Mouse (Mus musculus) c-Kit-positive CD71-negative TER-119-negative erythroid progenitor cells, embryonic 14.5 days (primary cell): ENCODE measurements at regions not wholly inside any gene's neighbourhood (a gene's known extent, or its start where the extent isn't known, plus 50 kb on each side); places are given as distances from the start of the nearest gene placed in this dataset.

Experiments
- DNase-seq: peaks from one replicate; pipeline ENCODE4 v3.0.0-alpha.2; 2013; ENCODE audit warnings: low read depth

DNA sequence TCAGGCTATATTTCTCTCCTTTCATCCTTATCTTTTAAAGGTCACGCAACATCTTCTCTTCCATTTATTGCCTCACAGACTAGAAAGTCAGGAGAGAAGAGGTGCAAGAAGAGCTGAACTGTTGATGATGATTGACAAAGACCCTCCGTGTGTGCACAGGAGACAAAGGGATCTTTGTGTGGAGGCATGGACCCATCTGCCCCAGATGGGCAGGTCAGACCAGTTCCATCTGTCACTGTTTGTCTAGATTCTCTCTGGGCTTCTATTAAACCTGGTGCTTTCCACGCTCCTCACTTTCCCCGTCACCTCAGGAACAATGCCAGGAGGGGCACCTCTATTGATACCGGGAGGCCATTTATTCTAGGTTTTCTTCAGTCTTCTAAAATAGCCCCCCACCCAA, 364.1 kb upstream of the Pik3r1 start:
- no peak for DNase-seq

DNA sequence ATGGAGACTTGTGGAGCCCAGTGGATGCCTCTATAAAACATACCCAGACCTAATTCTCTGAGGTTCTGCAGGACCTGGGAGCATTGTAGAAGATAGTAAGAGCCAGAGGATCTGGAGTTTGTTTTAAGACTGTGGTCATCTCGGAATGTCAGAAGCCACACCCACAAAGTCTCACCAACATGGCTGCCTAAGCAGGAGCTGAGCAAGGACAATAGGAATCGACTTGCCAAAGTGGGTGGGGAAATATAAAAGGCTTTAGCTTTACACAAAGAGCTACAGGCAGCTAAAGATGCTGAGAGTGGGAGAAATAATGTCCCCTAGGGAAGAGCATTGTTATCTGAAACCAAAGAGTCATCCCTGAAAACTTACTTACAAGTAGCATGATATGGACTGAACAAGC, 364.7 kb upstream of the Pik3r1 start:
- DNase-seq = no peak

GRCm38 (mm10) chr13:102135210-102135609, 367.2 kb upstream of the Pik3r1 start:
- DNase-seq = no peak

DNA sequence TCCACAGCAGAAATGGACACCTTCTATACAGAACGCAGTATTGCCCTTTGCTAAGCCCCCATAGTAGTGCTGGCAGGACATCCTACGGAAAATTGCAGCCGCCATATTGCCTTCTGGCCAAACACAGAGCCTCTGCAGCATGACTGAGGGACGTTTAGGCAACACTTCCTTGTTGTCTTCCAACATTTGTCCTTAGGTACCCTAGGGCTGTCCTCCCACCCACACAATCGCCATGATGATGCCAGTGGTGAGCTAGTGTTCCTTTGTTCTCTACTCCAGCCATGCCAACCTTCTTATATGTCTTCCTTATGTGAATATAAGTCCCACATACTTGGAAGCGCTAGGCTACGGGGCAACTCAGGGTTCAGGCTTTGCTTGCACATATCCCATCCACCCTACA, 375.0 kb upstream of the Pik3r1 start:
- no peak for DNase-seq

GRCm38 (mm10) chr13:102143848-102144247, 375.8 kb upstream of the Pik3r1 start:
- DNase-seq = no peak

- DNase-seq = no peak
Observed at GRCm38 (mm10) chr13:102148039-102148438, 380.0 kb upstream of the Pik3r1 start.

DNA sequence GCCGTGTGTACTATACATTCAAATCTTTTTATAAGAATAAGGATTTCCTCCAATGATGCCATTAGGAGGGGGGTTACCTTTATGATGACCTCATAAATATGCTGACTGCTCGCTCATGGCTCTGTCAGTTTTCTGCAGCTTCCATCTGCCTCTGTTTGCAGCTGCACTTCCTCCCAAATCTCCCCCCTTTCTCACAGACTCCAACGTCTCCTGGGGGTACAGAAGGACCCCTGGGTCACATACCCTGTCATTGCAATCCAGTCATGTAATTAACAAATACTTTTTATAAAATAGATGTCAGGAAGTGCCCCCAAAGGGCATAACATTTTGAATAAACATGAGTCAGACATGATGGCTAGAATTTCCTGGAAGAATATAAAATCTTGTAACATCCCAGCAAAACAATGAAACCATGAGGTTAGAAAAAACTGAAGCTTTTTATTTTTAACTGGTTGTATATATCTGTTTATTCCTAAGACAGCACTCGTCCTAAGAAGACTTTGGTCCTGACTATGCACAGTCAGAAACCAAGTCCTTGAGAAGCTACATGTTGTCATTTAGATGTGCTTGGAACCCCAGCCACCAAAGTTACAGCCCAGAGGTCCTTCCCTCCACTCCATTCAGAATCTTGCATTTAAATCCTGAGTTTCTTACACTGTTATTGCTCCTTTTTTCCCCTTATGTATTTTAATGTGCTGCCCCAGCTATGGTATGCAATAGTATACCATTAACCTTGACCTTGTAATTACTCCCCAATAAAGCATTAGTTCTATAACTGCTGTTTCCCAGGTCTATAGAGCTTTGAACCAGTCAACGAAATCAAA, 386.0 kb upstream of the Pik3r1 start:
- no peak for DNase-seq

- no peak for DNase-seq
Observed at GRCm38 (mm10) chr13:102154609-102154899, 386.5 kb upstream of the Pik3r1 start.

DNA sequence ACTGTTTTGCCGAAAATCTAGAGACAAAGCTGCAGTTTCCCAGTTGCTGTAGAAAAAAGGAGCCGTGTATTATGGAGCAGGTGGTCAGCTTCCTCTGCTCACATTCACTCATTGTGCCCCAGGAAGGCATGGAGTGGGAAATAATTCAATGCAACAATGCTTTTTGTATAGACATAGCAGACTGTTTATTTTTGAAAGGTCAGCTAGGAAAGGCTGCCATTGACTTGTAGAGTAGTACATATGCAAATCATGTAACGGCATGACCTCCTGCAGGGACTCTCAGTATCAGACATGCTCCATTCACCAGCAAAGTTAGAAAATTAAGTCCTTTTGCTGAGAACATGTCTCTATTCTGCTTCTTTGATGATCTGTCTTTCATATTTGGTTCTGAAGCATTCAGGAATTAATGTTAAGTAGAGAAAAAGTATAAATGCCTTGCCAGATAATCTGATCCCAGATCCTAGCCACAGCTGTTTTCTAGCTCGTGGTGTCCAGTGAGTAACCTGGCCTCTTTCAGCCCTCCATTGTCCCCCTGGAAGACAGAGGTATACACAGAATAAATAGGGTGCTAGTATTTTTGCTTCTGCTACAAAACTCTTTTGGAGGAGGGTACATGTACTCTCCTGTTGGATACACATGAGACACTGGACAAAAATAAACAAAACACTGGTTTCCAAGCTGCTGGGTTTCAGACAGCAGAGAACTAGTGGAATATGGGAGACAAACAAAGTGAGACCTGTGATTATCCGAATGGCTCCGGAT, 389.5 kb upstream of the Pik3r1 start:
- no peak for DNase-seq

DNA sequence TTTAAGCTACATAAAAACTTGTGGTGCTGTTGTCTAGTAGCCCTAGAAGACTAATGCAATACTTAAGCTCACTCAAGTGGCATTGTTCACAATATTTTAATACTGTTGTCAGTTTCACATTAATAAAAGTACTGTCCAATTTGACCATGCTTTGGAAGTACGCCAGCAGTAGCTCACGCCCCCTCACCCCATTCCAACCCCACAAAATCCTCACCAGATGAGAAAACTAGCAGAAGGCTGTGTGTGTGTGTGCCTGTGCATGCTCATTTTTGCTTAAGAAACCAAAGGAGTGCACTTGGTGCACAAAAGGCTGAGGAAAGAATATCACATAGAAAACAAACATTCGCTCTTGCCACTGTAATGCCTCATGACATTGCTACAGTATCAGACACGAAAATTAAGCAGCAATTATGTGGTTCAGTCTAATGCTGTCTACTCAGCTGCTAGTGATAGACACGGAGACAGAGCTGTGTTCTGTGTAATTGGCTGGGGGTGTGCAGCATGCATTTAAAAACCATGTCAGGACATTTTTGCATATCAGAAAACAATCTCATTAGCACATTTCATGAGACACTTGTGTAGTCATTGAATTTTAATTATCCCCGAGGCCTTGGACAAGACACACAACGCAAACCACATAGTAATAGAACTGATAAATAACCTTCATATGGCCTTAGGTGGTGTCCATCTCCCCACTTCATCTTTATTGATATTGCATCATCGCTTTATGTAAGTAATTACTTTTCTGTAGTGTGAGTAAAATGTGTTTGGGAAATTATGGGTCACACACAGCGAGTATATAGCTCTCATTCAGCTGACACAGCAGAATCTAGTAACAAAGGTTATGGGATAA, 405.6 kb upstream of the Pik3r1 start:
- no peak for DNase-seq

DNA sequence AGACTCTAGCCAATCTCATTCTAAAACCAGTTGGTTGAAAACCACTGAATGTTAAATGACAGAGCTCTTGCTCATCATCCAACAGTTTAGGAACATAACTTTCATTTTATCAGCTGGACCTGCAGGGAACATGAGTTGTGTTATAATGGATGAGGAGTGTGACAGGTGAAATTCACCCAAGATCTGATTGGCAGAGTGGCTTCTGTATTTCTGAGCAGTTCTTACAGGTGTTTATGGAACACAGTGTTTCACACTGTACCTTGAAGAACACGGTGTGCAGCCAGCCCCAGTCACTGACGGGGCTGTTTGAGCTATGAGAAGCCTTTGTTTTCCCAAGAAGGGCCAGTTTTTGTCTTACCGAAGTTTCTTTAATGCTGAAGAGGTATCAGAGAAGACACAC, 406.4 kb upstream of the Pik3r1 start:
- no peak for DNase-seq

- no peak for DNase-seq
Observed at GRCm38 (mm10) chr13:102174896-102175295, 406.9 kb upstream of the Pik3r1 start.

- no peak for DNase-seq
Observed at GRCm38 (mm10) chr13:102175406-102175805, 407.4 kb upstream of the Pik3r1 start.

- DNase-seq = no peak
Observed at GRCm38 (mm10) chr13:102176456-102176855, 408.4 kb upstream of the Pik3r1 start.

DNA sequence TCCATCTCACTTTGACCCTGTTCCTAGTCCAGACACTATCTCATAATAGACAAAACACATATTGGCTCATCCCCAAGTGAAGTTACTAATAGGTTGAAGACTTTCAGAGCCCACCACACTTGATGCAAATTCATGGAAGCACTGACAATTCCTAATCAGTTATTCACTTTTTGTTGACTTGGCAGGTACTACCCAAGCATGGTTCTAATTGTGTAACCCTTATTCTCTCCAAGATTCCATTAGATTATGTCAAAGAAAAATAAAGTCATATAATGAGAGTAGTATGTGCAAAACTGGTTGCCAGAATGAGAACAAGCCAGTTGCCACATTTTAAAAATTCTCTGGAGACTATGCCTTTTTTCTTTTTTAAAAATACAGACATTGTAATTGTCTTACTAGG, 426.7 kb upstream of the Pik3r1 start:
- no peak for DNase-seq

GRCm38 (mm10) chr13:102202301-102202700, 434.3 kb upstream of the Pik3r1 start:
- DNase-seq = no peak

DNA sequence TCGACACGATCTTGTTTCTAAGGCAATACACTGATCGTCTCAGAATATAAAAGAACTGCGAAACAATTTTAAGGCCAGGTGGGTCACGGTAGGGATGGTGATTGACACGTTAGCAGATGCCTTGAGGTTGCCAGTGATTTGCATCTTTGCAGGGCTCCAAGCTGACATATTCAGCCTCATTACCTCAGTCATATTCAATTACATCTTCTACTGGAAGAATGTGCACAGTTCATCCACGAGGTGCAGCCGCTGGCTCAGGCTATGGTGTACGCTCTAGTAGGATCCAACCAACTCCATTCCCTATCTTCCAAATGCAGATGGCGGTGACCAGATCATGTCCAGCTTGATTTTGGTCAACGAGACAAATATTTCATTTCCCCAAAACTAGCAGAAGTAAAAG, 450.5 kb upstream of the Pik3r1 start:
- DNase-seq = no peak

DNA sequence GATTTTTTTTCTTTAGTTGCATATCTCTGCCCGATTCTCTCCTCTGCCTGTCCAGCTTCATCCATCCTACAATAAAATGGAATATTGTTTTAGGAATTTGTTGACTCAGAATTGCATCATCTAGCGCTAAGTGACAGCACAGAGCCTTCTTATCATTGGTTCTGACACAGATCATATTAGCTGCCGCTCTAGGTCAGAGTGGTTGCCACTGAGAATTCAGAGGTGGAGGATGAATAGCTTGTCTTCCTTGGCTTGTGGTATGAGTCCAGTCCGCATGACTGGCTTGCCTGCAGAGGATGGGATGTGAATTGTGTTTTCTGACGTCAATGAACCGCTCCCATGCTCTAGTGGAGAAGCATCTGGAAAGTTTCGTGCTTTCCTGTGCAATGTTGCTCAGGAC, 462.3 kb upstream of the Cd180 start:
- no peak for DNase-seq

DNA sequence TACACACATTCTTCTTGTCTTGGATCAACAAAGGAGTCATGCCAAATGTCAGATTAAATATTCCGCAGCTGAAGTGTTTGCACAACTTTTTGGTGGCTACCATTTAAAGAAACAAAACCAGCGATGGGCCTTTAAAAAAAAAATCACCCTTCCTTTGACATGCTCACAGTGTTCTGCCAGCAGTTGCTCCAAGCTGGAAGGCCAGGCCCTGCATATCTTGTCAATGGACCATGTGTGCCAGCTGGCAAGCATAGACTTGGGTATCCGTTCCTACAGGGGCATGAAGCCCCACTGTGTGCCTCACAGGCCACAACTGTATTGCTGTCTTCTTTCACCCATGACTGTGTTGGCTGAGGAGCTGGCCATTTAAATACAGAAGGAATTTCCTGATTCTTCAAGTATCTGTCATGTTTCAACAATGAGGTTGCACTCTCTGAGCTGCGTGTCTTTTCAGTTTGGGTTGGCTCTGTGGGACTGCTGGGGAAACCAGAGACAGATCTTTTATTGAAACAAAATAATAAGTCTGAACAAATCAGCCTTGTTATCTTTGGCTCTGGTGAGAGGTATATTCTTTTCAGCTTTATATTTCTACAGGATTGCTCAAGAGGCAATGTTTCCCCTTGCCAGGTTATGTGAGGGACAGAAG, 460.9 kb upstream of the Cd180 start:
- DNase-seq = no peak

GRCm38 (mm10) chr13:102250884-102251283, 442.5 kb upstream of the Cd180 start:
- no peak for DNase-seq

DNA sequence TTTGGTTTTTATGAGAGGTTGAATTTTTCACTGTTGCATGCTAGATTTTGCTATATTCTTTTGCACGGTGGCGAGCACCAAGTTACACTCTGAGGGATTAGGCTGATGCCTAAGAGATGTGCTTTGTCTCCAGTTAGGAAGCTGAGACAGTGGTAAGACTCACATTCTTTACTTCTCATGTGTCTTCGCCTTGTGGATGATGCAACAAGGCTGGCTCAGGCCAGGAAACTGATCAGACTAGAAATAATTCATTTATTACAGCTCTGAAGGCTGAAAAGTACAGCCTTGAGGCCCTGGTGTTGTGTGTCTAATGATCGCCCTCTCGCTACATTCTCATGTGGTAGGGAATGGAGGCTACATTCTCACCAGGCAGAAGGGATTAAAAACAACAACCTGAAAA, 441.6 kb upstream of the Cd180 start:
- DNase-seq = no peak
